Mouse (Mus musculus): Measurements from ENCODE around the gene Lclat1.

DNA sequence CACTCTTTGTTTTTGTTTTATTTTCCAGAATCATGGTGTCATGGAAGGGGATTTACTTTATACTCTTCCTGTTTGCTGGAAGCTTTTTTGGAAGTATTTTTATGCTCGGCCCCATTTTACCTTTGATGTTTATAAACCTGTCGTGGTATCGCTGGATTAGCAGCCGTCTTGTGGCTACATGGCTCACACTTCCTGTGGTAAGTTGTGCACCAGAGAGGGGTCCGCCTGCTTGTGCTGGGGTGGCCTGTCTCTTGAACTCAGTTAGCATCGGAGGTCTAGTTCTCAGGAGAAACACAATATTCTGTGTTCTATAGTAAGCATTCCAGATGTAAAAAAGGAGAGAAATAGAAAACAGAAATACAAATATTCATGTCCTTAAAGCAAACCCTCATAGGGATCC lies 54.0 kb downstream of the Lclat1 start:
- no peak for TF ChIP-seq CTCF (IDR thresholded peaks at IDR 0.05; ENCODE audit: borderline replicate concordance, extremely low read depth, insufficient read depth, insufficient read length)
- no peak for TF ChIP-seq POLR2A (IDR thresholded peaks at IDR 0.05; ENCODE audit: borderline replicate concordance, extremely low read depth, insufficient read depth, insufficient read length, poor library complexity, severe bottlenecking)
